Comparison of ENCODE assay signal across 29 mouse cellular contexts in genomic region chr19:45240026-45240425, GRCm38 (mm10). TPM values are rescaled to one million over a fixed set of nuclear protein-coding genes. Genes with fewer than 3 reads are reported as not detected.
"Had no signal": no experiment of that assay in that cellular context is flagged by ENCODE, and none has a peak within 500 bp of the region (broad histone marks: within the 10 kb centered on the region; RNA-seq: fewer than 3 reads in every experiment).

No protein-coding gene starts in this region.

- H3K4me3 ChIP-seq: limb, embryonic 10.5 days; limb, embryonic 13.5 days; liver, embryonic 13.5 days; neural tube, embryonic 13.5 days; stomach, embryonic 15.5 days had no signal

- H3K4me2 ChIP-seq: limb, embryonic 13.5 days; liver, embryonic 13.5 days; midbrain, embryonic 11.5 days; stomach, embryonic 15.5 days had no signal

- H3K36me3 ChIP-seq: limb, embryonic 10.5 days; limb, embryonic 13.5 days; liver, embryonic 13.5 days; neural tube, embryonic 13.5 days; stomach, embryonic 15.5 days had no signal

- H3K27ac ChIP-seq: limb, embryonic 10.5 days; limb, embryonic 13.5 days; liver, embryonic 13.5 days; neural tube, embryonic 13.5 days; stomach, embryonic 15.5 days had no signal

- H3K9ac ChIP-seq: limb, embryonic 13.5 days; liver, embryonic 13.5 days; stomach, embryonic 15.5 days had no signal

- DNase-seq: kidney, adult 18-20 months; kidney, postnatal 10 days; kidney, postnatal 4 days; layer of hippocampus, adult 9-11 months; liver; liver, embryonic 13.5 days; lung, adult 2 months; lung, postnatal 14 days; lung, postnatal 4 days; midbrain, embryonic 14.5 days; right cerebral cortex, adult 18-20 months; right cerebral cortex, postnatal 14 days; right cerebral cortex, postnatal 4 days; spleen, adult 18-20 months; thymus, postnatal 25 days had no signal

- H3K9me3 ChIP-seq: limb, embryonic 10.5 days; limb, embryonic 13.5 days; liver, embryonic 13.5 days; neural tube, embryonic 13.5 days; stomach, embryonic 15.5 days had no signal

RNA-seq across cellular contexts. Expression of gene Lbx1, which starts 4.4 kb away (rescaled TPM):
- total RNA-seq: layer of hippocampus, adult 18-20 months; layer of hippocampus, postnatal 25 days; left cerebral cortex, adult 18-20 months; left cerebral cortex, postnatal 25 days; megakaryocyte progenitor cell, adult 5-6 weeks; megakaryocyte-erythroid progenitor cell, adult 5-6 weeks had no signal
- polyA plus RNA-seq: liver, embryonic 13.5 days; liver, embryonic 16.5 days; lung, embryonic 16.5 days; midbrain, embryonic 11.5 days; stomach, embryonic 15.5 days; thymus, postnatal 0 days had no signal
